ENCODE assay signal across 7 mouse cellular contexts in genomic region chr7:79273738-79274472, GRCm38 (mm10). TPM values are rescaled to one million over a fixed set of nuclear protein-coding genes. Genes with fewer than 3 reads are reported as not detected.
A peak's percentile ranks its signal among the peaks of the same experiment; 100 is the strongest.
DNase-seq lines count a peak whose midpoint lies in the region; ATAC-seq lines count a peak whose summit lies in the region.

No protein-coding gene starts in this region.

- H3K4me2 ChIP-seq in embryonic facial prominence, embryonic 13.5 days, result peak overlapping the region; percentile 90
- H3K4me2 ChIP-seq in limb, embryonic 11.5 days (ENCODE audit: low read depth, severe bottlenecking), result peak overlapping the region; percentile 80
- peak overlapping the region; percentile 81 for H3K4me2 ChIP-seq in neural tube, embryonic 12.5 days (replicated peaks)

- intact Hi-C loops in heart, postnatal 36 days (cut with DNase I), result loop anchor here (2.0 to 10.0 kb wide), 2 partner anchors 35 to 191 kb away; partner anchors contain the start of gene Polg

- no peaks in the 10 kb centered on the region for H3K9me3 ChIP-seq in embryonic facial prominence, embryonic 13.5 days
- H3K9me3 ChIP-seq in limb, embryonic 11.5 days (ENCODE audit: control insufficient read depth, low read length), result no peaks in the 10 kb centered on the region
- no peaks in the 10 kb centered on the region for H3K9me3 ChIP-seq in neural tube, embryonic 12.5 days

- no peaks in the 10 kb centered on the region for H3K36me3 ChIP-seq in embryonic facial prominence, embryonic 13.5 days
- no peaks in the 10 kb centered on the region for H3K36me3 ChIP-seq in limb, embryonic 11.5 days (ENCODE audit: control insufficient read depth, insufficient read depth, low read length)
- no peaks in the 10 kb centered on the region for H3K36me3 ChIP-seq in neural tube, embryonic 12.5 days

- peak; percentile 38 to 45 for DNase-seq in B cell, adult 2 months
- DNase-seq in MN1 (ENCODE audit: low spot score), result peak; percentile 65
- peak; percentile 60 to 65 for DNase-seq in heart, postnatal 36 days
- DNase-seq in limb, embryonic 11.5 days (ENCODE audit: low spot score), result no peak

- H3K9ac ChIP-seq in embryonic facial prominence, embryonic 13.5 days, result peak overlapping the region; percentile 89
- H3K9ac ChIP-seq in limb, embryonic 11.5 days (ENCODE audit: low read length), result peak overlapping the region; percentile 79
- H3K9ac ChIP-seq in neural tube, embryonic 12.5 days, result peak overlapping the region; percentile 75

- no peaks in the 10 kb centered on the region for H3K27me3 ChIP-seq in embryonic facial prominence, embryonic 13.5 days
- no peaks in the 10 kb centered on the region for H3K27me3 ChIP-seq in limb, embryonic 11.5 days (ENCODE audit: control insufficient read depth, insufficient read depth, low read length)
- no peaks in the 10 kb centered on the region for H3K27me3 ChIP-seq in neural tube, embryonic 12.5 days (replicated peaks)

- no peak for ATAC-seq in embryonic facial prominence, embryonic 13.5 days (ENCODE audit: insufficient number of reproducible peaks, insufficient read depth, low FRiP score, low TSS enrichment, low read depth)
- no peak for ATAC-seq in limb, embryonic 11.5 days (ENCODE audit: insufficient number of reproducible peaks, low FRiP score, low TSS enrichment, low read depth)
- ATAC-seq in neural tube, embryonic 12.5 days (ENCODE audit: low FRiP score, low read depth), result no peak
- no peak for ATAC-seq in monocyte, adult 5-6 weeks (replicated peaks; ENCODE audit: insufficient number of reproducible peaks, low FRiP score, low TSS enrichment, poor library complexity, severe bottlenecking)

- peak overlapping the region; percentile 84 for H3K4me3 ChIP-seq in embryonic facial prominence, embryonic 13.5 days
- peak overlapping the region; percentile 67 for H3K4me3 ChIP-seq in limb, embryonic 11.5 days (ENCODE audit: low read depth, low read length)
- peak overlapping the region; percentile 79 for H3K4me3 ChIP-seq in neural tube, embryonic 12.5 days

- 11% methylated on average over 15 of the region's 15 CpGs for WGBS in embryonic facial prominence, embryonic 13.5 days
- WGBS in limb, embryonic 11.5 days, result 21% methylated on average over 15 of the region's 15 CpGs
- WGBS in neural tube, embryonic 12.5 days, result 18% methylated on average over 15 of the region's 15 CpGs

- peaks cover 41% of the 10 kb centered on the region for H3K4me1 ChIP-seq in embryonic facial prominence, embryonic 13.5 days
- H3K4me1 ChIP-seq in limb, embryonic 11.5 days (ENCODE audit: control insufficient read depth, insufficient read depth, low read length), result peaks cover 16% of the 10 kb centered on the region; the same call in 1 of the 2 replicates
- H3K4me1 ChIP-seq in neural tube, embryonic 12.5 days, result peaks cover 43% of the 10 kb centered on the region

- peak overlapping the region; percentile 69 for H3K27ac ChIP-seq in embryonic facial prominence, embryonic 13.5 days
- 0 out of 2 replicates have a peak overlapping the region, but pooled peaks have one; percentile 30 for H3K27ac ChIP-seq in limb, embryonic 11.5 days (replicated peaks; ENCODE audit: low read depth, low read length)
- H3K27ac ChIP-seq in neural tube, embryonic 12.5 days, result no peak overlapping the region

RNA-seq across cellular contexts. Expression of gene Abhd2, which starts 0.9 kb away (rescaled TPM):
- 13.9 and 15.2 TPM in 2 replicates for polyA plus RNA-seq in embryonic facial prominence, embryonic 13.5 days (2015; fragmentation: Nextera tagmentation; extraction: Ambion mirVana)
- total RNA-seq in heart, postnatal 36 days (2021), result 10 to 100 TPM; 29.7 to 37.5 TPM
- 8.8 and 9.8 TPM in 2 replicates for polyA plus RNA-seq in limb, embryonic 11.5 days (2014; fragmentation: Nextera tagmentation; extraction: Ambion mirVana)
- polyA plus RNA-seq in neural tube, embryonic 12.5 days (2016; fragmentation: Nextera tagmentation; extraction: Ambion mirVana), result 12.8 and 12.9 TPM in 2 replicates
- 39.9 to 69.6 TPM (median 41.0 TPM) in 3 replicates for total RNA-seq in monocyte, adult 5-6 weeks (2017)
